Mouse (Mus musculus) CH12.LX (cell line): ENCODE data around the gene Slc9b1. TPM values are rescaled to one million over a fixed set of nuclear protein-coding genes. Genes with fewer than 3 reads are reported as not detected.

Experiments
- DNase-seq: peaks from one replicate; pipeline ENCODE4 v3.0.0-alpha.2; 2013; ENCODE audit errors: extremely low read depth
- H3K27ac ChIP-seq: 2 replicates; pipeline ENCODE4 v1.5.1; 2012; ENCODE audit warnings: low read depth, mild to moderate bottlenecking, control low read depth, moderate library complexity; ENCODE audit not compliant: insufficient read depth
- H3K27me3 ChIP-seq: replicated peaks from 2 replicates; pipeline ENCODE3; 2012; ENCODE audit warnings: inconsistent platforms
- H3K36me3 ChIP-seq, 2 experiments: replicated peaks in 1 of 2; 2 replicates each; pipeline versions ENCODE3 to v1.6.1; 2012; ENCODE audit warnings: inconsistent platforms in 1 of 2, low read length in 1 of 2, mild to moderate bottlenecking in 1 of 2, mixed read lengths in 1 of 2, moderate library complexity in 1 of 2; ENCODE audit not compliant: control insufficient read depth in 1 of 2, insufficient read depth in 1 of 2
- H3K4me1 ChIP-seq, 2 experiments: 2 replicates each; pipeline ENCODE4 v1.6.1; 2012; ENCODE audit warnings: inconsistent platforms in 1 of 2, moderate library complexity in 1 of 2; ENCODE audit not compliant: insufficient read depth in 2 of 2, control insufficient read depth in 1 of 2
- H3K4me2 ChIP-seq: 2 replicates; pipeline ENCODE4 v1.6.1; 2012; ENCODE audit warnings: low read depth, mild to moderate bottlenecking, control low read depth; ENCODE audit not compliant: poor library complexity, insufficient read depth, severe bottlenecking
- H3K4me3 ChIP-seq, 3 experiments: fragments of 150-350 bp in 1 of 3; sonication (generic) in 1 of 3; replicated peaks in 1 of 3; 2 replicates each; pipeline versions ENCODE3 to v1.5.1; 2011 to 2012; ENCODE audit warnings: low read depth in 2 of 3, low read length in 2 of 3, mild to moderate bottlenecking in 2 of 3, moderate library complexity in 2 of 3, control low read depth in 1 of 3, improper control_type of control experiment in 1 of 3, inconsistent platforms in 1 of 3, mixed read lengths in 1 of 3; ENCODE audit not compliant: poor library complexity in 1 of 3
- H3K79me2 ChIP-seq: replicated peaks from 2 replicates; pipeline ENCODE4 v1.6.1; 2012; ENCODE audit warnings: mild to moderate bottlenecking, moderate library complexity; ENCODE audit not compliant: control insufficient read depth, poor library complexity, insufficient read depth, severe bottlenecking; ENCODE audit errors: extremely low read depth
- H3K9ac ChIP-seq: 2 replicates; pipeline ENCODE4 v1.6.1; 2012; ENCODE audit warnings: low read depth, mild to moderate bottlenecking, control low read depth, moderate library complexity; ENCODE audit not compliant: insufficient read depth
- H3K9me3 ChIP-seq: replicated peaks from 2 replicates; pipeline ENCODE3; 2012; ENCODE audit warnings: low read length, inconsistent platforms, mixed read lengths
- BHLHE40 ChIP-seq: IDR thresholded peaks from 2 replicates; pipeline ENCODE4 v1.6.1; 2011; ENCODE audit warnings: mild to moderate bottlenecking, low read depth, low read length, improper control_type of control experiment
- CTCF ChIP-seq, 2 experiments: IDR thresholded peaks in 1 of 2; conservative IDR thresholded peaks in 1 of 2; 2 replicates each; pipeline ENCODE4 v1.5.1; 2011 to 2012; ENCODE audit warnings: low read depth in 2 of 2, low read length in 2 of 2, improper control_type of control experiment in 1 of 2, inconsistent platforms in 1 of 2, mild to moderate bottlenecking in 1 of 2, moderate library complexity in 1 of 2
- ETS1 ChIP-seq: conservative IDR thresholded peaks from 2 replicates; pipeline ENCODE4 v1.6.1; 2012; ENCODE audit warnings: low read depth, mild to moderate bottlenecking, inconsistent platforms, low read length, improper control_type of control experiment, moderate library complexity
- GABPA ChIP-seq: IDR thresholded peaks from 2 replicates; pipeline ENCODE4 v1.6.1; 2012; ENCODE audit warnings: low read depth, low read length, improper control_type of control experiment, inconsistent platforms; ENCODE audit not compliant: insufficient replicate concordance
- JUN ChIP-seq: IDR thresholded peaks from 2 replicates; pipeline ENCODE4 v1.6.1; 2011; ENCODE audit warnings: low read depth, mild to moderate bottlenecking, low read length, improper control_type of control experiment, moderate library complexity; ENCODE audit not compliant: insufficient read depth
- KAT2A ChIP-seq: IDR thresholded peaks from 2 replicates; pipeline ENCODE4 v1.6.1; 2012; ENCODE audit warnings: low read length, improper control_type of control experiment, inconsistent platforms; ENCODE audit not compliant: insufficient replicate concordance
- MYC ChIP-seq: IDR thresholded peaks from 2 replicates; pipeline ENCODE4 v1.6.1; 2011; ENCODE audit warnings: low read depth, mild to moderate bottlenecking, improper control_type of control experiment, low read length
- NRF1 ChIP-seq: IDR thresholded peaks from 2 replicates; pipeline ENCODE4 v1.6.1; 2014; ENCODE audit warnings: low read depth, mild to moderate bottlenecking, inconsistent platforms, low read length, improper control_type of control experiment, moderate library complexity
- POLR2A ChIP-seq: IDR thresholded peaks from 2 replicates; pipeline ENCODE4 v1.6.1; 2011; ENCODE audit warnings: low read depth, mild to moderate bottlenecking, improper control_type of control experiment, low read length
- POLR2AphosphoS2 ChIP-seq: IDR thresholded peaks from 2 replicates; pipeline ENCODE4 v1.6.1; 2011; ENCODE audit warnings: low read depth, low read length, improper control_type of control experiment
- RCOR1 ChIP-seq: conservative IDR thresholded peaks from 2 replicates; pipeline ENCODE4 v1.6.1; 2012; ENCODE audit warnings: low read depth, mild to moderate bottlenecking, inconsistent platforms, low read length, improper control_type of control experiment
- TBP ChIP-seq: conservative IDR thresholded peaks from 2 replicates; pipeline ENCODE4 v1.6.1; 2011; ENCODE audit warnings: low read depth, low read length, improper control_type of control experiment
- TCF12 ChIP-seq: IDR thresholded peaks from 2 replicates; pipeline ENCODE4 v1.6.1; 2014; ENCODE audit warnings: low read depth, mild to moderate bottlenecking, inconsistent platforms, low read length, improper control_type of control experiment
- USF1 ChIP-seq: IDR thresholded peaks from 2 replicates; pipeline ENCODE4 v1.6.1; 2014; ENCODE audit warnings: low read depth, mild to moderate bottlenecking, inconsistent platforms, low read length, improper control_type of control experiment
- dilution Hi-C: fragments of 300-500 bp; cut with MboI; formaldehyde crosslinking; loops from 2 replicates; pipeline ENCODE4 v1.14.3; 2020; ENCODE audit warnings: low sequenced_read_pairs; ENCODE audit not compliant: extremely low pct_unique_long_range_greater_than_20kb, extremely low pct_ligation_motif_present
- in situ Hi-C: fragments of 300-500 bp; cut with MboI; formaldehyde crosslinking; loops from 3 replicates; pipeline ENCODE4 v1.14.3; 2019; ENCODE audit warnings: low sequenced_read_pairs, low pct_ligation_motif_present, low pct_unique_long_range_greater_than_20kb, mixed read lengths
- polyA plus RNA-seq: library from polyadenylated mRNA; unstranded; fragments of >175 nt; gene quantifications from 2 replicates; pipeline ENCODE4 v1.2.1, GENCODE M21; 2012; ENCODE audit warnings: low read depth; ENCODE audit not compliant: insufficient read length
- total RNA-seq, 2 experiments: library from RNA; depleted of rRNA; stranded (reverse); fragments of 300-350 nt in 1 of 2; fragments of >200 nt in 1 of 2; gene quantifications; 2 replicates each; pipeline ENCODE4 v1.2.3; 2012 to 2014

Gene Slc9b1
- total and polyA plus RNA-seq, 3 experiments = 1.9 to 3.1 (median 2.7) TPM

GRCm38 (mm10) chr3:135304060-135304459, 43.8 kb upstream of the Slc9b1 start:
- Histone ChIP-seq H3K4me3 (no peak overlapping the region), H3K4me1 (peaks cover 11 to 15% of the 10 kb centered on the region in 2 experiments), H3K27ac (no peak overlapping the region), H3K79me2 (no peaks in the 10 kb centered on the region), H3K36me3 (no peaks in the 10 kb centered on the region), H3K9ac (no peak overlapping the region), H3K27me3 (peaks cover 2% of the 10 kb centered on the region), H3K9me3 (no peaks in the 10 kb centered on the region), H3K4me2 (no peak overlapping the region)
- no peak for DNase-seq
- TF ChIP-seq MYC = no peak
- no peak for TF ChIP-seq TCF12
- dilution Hi-C loops (no loop called here), in situ Hi-C loops (no loop called here)

- H3K9ac ChIP-seq = no peak overlapping the region
- dilution Hi-C loops (no loop called here), in situ Hi-C loops (no loop called here)
- H3K4me3 ChIP-seq = no peak overlapping the region
- peaks cover 2% of the 10 kb centered on the region for H3K27me3 ChIP-seq
- TF ChIP-seq POLR2AphosphoS2 (no peak), RCOR1 (no peak), USF1 (no peak), NRF1 (no peak), BHLHE40 (no peak), ETS1 (no peak), KAT2A (no peak), GABPA (no peak), TBP (no peak), JUN (no peak), CTCF (conservative IDR thresholded peaks at IDR 0.05 in 1 of 2, IDR thresholded peaks at IDR 0.05 in 1 of 2; ENCODE audit: low read depth in 2 of 2, low read length in 2 of 2) (no peak), POLR2A (no peak)
- no peaks in the 10 kb centered on the region for H3K9me3 ChIP-seq
- no peak overlapping the region for H3K27ac ChIP-seq
- no peak for DNase-seq
- peaks cover 11 to 15% of the 10 kb centered on the region in 2 experiments for H3K4me1 ChIP-seq
- H3K36me3 ChIP-seq = no peaks in the 10 kb centered on the region
- no peak overlapping the region for H3K4me2 ChIP-seq
- no peaks in the 10 kb centered on the region for H3K79me2 ChIP-seq
Observed at GRCm38 (mm10) chr3:135304566-135304965, 43.3 kb upstream of the Slc9b1 start.
